Mouse (Mus musculus) natural killer cell, adult 2 months (primary cell): ENCODE measurements around the gene Slc16a4.

ENCODE experiments used
- DNase-seq, 2 experiments: peaks; one replicate each; pipeline ENCODE4 v3.0.0; 2022; ENCODE audit warnings: low spot score in 2 of 2

The Slc16a4 gene

DNA sequence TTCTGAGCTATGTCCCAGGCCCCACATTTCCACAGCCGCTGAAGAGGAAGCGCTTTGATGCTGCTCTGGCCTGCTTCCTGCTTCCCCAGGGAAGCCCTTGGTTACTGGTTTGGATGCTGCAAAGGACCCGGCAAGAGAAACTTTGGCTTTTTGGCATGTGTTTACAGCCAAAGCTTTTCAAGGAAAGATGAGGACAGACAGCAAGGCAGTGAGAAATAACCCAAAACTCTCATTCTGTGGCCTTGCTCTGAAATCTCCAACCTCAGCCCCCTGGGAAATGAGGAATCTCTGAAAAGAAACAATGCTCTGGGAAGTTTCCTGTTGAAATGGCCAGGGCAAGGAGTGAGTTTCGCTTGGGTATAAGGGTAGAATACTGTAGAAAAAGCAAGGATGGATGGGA, 69.3 kb downstream of the Slc16a4 start:
- no peak for DNase-seq
